Mouse (Mus musculus) NIH3T3 (cell line): ENCODE measurements at regions not wholly inside any gene's neighbourhood (a gene's known extent, or its start where the extent isn't known, plus 50 kb on each side); places are given as distances from the start of the nearest gene placed in this dataset.
"Not testable (repeated sequence)": the region's sequence is repeated elsewhere in the genome, so short reads cannot be mapped to it uniquely, and the experiment has no call there.

Experiments
- DNase-seq: peaks from one replicate; pipeline ENCODE4 v3.0.0-alpha.2; 2012; ENCODE audit warnings: low read depth

DNA sequence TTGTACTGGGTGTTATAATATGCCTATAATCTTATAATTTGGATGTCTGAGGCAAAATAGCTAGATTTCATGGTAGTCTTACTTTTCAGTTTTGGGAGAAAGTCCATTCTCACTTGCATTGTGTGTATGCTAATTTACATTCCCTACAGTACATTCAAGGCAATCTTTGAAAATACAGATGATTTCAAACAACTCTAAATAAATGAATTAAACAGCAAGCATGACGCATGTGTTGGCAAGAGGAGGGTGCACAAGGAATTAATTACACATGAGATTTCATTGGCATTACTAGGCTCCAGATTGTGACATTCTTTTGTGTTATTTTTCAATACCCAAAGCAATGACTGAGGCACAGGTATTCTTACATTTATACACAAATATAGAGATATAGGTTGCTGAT, 495.2 kb upstream of the Cypt12 start:
- no peak for DNase-seq

DNA sequence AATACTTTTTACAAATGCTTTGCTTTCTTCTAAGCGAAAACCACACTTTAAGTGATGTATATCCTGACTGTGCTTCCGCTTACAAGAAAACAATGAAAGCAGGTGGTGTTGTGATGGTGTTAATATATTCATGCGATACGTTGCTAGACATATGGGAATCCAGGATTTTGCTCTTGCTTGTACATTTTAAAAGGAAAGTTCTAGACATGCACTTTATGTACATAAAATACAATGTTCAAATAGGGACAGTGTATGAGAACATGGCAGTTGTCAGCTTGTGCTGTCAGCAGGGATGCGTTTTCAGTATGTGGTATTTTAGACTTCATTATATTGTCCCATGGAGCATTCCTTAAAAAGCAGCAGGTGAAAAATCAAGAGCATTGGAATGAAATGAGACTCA, 487.7 kb upstream of the Cypt12 start:
- no peak for DNase-seq

DNA sequence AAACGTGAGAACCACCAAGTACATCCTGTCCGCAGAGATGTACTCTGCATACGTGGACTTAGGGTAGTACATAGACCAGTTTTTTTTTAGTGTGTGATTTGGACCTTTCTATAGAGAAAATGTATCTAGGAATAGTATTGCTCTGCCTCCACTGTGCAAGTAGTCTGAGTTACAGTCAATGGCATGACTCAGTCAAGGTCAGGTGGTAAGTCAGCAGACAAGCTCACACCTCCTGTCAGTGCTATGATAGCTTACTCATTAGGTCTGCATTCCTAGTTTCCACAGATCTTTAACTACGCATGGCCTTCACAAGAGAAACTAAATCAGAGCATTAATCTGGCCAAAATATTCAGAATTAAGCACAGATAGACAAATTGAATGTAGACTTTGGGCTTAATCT, 486.8 kb upstream of the Cypt12 start:
- peak; percentile 2 for DNase-seq

DNA sequence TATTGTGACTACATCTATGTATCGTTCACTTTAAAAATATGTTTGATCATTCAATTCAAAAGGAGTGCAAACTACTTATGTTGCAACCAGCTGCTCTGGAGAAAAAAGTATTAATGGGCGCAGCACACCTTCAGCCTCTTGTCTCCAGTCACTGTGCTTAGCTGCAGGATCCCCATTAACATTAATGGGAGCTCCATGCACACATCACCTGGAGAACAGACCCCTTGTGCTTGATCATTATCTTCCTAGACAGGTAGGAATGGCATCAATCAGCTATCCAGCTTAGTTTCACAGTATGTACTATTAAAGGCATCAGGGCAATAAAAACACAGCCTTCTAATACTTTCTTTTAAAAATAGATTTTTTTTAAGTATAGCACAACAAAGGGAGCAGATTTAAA, 474.4 kb upstream of the Cypt12 start:
- DNase-seq: no peak

DNA sequence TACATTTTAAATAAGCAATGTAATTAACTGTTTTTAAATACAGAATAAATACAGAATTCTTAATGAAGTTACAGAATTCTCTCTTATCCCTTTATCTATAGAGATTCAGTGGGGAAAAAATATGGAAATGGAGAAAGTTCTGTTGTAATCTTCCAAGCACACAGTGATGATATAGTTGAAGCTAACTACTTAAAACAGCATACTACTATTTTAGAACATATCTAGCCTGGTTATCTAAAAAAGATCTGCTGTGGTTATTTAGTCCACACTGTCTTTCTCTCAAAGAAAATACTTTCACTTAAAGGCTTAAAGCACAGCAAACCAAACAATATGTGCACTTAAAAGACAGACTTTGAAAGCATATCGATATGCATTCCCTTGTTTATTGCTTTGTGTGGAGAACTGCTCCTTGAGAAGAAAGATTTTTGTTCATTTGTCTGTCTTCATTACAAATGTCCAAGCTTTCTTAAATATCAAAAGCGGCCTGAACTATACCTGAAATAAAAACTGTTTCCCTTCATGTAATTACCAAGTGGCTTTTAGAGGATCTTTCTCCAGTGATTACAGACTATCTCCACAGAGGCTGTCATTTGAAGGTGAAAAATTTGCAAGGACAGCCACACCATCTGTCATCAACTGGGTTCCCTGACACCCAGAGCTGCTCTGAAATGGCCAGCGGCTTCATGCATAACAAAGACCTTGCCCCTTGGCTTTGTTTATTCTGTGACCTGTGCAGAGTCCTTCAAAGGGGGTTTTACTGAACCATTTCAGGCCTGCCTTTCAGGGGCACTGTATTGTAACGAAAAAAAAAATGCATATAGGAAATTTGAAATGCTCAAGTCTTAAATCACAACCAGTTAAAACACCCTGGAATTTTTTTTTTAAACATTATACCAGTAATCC, 458.7 kb upstream of the Cypt12 start:
- no peak for DNase-seq

DNA sequence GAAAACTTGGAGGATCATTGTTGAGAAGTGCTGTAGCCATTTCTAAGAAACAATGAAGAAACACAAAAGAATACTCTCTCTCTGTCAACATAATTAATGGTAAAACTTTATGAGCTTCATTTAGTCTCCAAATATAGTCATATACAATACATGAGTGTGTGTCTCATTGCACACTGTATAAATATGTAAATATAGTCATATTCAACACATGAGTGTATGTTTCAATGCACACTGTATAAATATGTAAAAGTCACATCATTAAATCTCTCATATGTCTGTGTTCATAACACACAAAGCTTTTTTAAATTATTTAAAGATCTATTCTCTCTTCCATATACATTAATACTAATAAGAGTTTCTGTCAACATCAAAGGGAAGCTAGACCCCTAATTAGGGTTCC, 457.6 kb upstream of the Cypt12 start:
- no peak for DNase-seq

DNA sequence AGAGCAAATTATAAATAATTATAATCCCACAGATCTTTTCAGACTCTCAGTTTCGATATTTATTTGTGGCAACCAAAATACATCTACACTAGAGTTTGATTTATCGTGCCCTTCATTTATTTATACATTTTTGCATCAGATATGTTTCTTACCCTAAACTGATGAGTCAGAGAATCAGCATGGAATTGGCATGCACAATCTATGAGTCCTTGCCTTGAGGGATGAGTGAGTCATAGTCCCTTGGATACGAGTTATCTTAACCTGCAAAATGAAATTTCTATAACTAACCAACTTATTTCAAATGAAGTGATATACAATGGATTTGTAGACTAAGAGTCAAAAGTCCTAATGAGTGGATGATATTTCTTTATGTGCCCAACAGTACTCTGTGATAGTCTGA, 449.9 kb upstream of the Cypt12 start:
- DNase-seq: peak; percentile 73

DNA sequence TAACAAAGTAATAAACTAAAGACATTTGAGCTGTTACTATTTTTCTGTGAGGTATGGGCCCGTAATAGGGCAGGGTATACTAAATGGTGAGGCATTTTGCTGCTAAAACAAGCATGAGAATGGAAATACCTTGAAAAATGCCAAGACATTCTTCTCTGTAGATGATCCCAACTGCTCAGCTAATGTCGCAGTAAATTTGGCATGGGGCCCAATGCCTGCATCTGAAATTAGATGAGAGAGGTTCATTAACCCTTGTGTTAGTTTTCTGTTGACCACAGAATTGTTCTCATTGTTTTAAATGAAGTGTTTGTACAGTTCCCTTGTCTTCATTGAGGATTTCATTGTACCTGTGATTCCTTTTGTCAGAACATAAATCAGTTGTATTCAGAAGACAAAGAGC, 446.7 kb upstream of the Cypt12 start:
- DNase-seq: no peak

DNA sequence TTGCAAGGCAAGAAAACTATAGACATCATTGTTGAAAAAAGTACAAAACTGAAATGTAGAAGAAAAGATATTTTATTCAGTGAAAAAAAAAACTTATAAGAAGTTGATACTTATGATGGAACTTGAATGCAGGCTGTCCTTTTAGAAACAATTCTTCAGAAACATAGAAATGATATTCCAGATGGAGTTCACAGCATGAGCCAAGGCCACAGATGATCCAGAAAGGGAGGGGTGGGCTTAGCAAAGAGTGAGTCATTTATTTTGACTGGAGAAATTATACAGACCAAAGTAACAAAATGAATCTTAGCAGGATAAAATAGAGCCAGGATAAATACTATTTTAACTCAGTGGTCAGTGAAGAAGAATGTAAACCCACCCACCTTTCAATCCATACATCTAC, 406.9 kb upstream of the Cypt12 start:
- no peak for DNase-seq

DNA sequence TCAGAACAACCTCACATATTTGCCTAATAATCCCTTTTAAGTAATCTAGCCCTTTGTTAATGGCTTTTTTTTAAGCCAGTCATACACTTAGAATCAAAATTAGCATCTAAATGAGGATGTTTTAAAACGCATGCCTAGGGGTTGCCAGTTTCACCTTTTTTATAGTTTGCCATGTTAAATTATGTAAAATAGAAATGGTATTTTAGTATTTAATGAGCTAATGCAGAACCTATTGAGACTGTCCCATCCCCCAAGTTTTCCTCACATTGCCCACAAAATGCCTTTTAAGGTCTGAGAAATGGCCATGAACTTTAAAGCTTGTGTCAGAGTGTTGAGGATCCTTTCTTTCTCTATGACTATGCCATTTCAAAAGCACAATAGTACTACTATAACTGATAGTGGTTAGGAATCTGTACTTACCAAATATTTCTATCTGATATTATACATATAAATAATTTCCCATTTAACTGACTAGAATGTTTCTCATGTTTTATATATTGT, 400.6 kb upstream of the Cypt12 start:
- no peak for DNase-seq

DNA sequence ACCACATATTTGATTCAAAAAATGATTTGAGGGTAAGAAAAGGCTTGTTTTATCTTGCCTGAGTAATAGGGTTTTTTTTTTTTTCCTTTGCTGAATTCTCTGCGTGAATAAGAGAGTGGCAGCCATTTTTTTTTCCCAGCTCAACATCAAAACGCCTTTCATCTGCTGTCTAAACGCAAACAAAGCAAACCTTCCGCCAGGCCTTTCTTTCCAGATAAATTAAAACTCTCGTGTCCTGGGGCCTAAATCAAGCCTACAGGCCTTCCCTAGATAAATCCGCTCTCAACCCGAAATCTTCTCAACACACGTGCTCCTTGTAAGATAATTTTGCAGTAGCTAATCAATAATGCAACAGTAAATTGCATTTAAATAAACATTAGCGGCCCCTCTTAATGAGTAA, 365.7 kb upstream of the Cypt12 start:
- no peak for DNase-seq

DNA sequence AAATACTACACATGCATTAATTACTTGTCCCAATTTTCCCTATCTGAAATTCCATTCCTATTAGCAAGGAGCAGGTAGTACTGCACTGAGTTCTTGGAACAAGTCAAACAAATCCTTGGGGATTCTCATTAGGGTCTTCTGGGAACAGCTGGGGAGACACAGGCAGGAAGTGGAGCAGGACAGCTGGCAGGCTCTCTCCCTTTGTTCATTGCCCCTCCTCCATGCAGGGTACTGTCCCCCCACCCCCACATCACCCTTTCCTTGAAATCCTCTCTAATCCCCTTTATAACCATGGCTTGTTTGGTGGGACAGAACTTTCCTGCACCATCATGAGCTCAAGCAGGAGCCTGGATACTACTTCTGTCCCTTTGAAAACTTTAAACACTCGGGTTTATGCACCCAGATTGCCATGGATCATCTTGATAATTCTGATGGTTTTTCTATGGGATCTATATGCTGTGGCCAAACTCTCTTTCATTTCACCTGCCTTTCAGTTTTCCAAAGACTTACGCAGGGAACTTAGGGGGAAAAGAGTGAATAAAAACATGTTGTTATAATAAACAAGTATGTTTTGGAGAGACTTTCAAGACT, 358.2 kb upstream of the Cypt12 start:
- DNase-seq: no peak

DNA sequence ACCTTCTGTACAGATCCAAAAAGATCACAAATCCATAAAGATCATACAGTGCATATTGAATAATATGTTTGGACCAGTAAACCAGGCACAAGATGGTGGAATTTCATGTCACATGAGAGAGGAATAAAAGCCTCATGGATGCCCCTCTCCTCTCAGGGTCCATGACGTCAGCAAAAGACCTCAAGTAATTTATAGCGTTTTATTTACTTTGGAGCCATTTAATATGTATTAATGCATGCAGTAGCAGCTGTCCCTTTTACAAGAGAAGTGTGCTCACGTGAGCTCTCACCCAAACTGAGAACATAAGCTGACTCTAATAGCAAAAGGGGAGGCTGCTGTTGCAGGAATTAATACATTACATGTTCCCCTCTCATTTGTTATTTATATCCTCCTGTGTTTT, 355.7 kb upstream of the Cypt12 start:
- DNase-seq: no peak

DNA sequence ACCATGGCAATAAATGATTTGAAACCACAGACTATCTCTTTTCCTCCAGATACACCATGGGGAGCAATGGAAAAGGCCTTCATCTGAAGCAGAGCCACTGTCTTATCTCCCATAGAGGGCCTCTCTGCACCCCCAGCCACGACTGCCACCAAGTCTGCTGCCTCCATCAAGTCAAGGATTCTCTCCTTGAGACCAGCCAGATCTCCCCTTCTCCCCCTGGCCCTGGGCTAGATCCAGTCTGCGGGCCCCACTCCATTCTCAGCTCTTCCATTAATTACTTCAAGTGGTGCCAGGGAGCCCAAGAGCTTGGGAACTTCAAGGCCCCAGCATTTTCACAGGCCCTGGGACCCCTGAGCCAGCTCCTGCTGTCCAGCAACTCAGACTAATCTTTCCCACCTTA, 351.8 kb upstream of the Cypt12 start:
- DNase-seq: no peak

DNA sequence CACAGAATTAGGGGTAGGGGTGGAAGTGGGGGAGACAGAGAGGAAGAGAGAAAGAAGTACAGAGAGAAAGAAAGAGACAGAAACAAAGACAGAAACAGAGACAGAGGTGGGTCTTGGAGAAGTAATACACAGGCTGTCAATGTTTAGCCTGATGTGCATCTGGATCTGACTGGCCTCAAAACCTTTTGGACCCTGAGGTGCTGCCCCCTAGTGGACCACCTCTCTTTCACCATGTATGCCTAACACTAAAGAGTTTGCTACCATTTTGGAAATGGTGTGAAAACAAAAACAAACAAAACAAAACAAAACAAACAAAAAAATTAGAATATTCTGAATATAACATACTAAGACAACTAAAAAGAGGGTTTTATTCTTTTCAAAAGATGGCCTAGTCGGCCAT, 334.7 kb upstream of the Cypt12 start:
- peak; percentile 9 for DNase-seq

DNA sequence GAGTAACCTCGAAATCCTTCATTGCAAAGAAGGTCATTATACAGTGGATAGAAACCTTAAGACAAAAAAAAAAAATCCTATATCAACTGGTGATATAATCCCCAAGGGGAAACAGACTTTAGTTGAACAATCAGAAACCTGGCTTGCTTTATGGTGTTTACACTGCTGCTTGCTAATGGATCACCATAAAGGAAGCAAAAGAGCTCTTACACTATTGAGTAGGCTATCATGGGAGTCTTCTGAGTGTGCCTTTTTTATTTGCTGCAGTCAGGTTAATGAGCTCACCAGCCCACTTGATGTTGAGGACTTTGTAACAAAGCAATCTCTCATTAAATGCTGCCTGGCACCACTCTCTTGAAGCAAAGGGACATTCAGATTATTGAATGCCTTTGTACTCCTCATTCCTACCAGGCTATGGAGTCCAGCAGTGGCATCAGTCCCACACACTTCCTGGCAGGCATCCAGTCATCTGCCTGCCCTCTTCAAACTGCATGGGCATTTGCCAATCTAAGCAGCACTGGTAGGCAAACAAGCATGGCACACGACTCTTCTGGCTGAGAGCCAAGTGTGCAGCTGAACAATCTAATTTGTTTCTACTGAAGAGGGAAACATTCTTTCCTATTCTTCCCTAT, 331.7 kb upstream of the Cypt12 start:
- DNase-seq: peak; percentile 2

DNA sequence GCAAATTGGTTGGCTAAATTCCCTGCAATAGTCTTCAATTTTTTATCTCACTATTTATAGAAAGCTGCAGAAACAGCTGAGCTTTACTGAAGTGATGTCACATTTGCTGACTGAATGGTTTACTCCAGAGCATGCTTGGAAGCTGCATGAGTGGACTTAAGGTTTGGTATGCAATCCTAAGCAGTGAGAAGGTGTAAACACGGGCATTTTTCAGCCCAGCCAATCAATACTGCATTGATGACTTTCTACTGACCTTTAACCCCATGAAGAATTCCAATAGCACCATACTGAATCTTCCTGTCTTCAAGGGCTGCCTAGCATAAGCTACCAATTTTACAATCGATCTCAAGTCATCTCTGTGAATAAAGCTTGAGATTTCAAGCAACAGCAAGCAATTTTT, 328.7 kb upstream of the Cypt12 start:
- no peak for DNase-seq

DNA sequence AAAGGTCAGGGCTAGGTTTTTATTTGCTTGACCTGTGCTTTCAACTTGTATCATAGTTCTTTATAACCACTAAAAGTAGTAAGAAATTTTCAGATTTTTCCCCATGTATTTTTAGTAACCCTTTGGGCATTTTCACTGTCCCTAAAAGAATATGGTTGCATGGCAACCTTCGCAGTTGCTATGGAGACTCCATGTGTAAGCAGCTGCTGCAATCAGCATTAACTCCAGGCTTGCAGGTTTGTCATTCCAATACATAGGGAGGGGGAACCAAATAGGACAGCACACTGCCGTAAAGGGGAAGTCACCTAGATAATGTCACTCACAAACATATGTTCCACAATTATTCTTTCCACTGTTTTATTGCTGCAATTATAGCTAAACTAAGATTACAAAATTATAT, 328.3 kb upstream of the Cypt12 start:
- DNase-seq: no peak

DNA sequence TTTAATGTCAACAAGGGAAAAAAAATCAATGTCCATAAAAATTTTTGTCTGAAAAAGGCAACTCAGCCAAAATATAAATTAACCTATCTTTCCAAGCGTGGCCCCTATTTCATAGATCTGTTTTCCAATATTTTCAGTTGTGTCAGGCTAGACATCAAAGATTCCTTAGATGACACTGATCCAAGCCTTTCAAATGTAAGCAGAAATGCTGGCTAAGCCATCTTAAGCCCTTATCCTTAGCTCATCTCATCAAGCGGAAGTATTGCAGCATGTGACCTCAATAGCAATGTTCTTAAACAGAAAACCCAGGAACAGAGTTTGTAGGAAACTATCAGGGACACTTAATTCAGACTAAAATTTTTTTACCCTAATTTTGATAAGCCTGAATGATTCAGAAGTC, 327.8 kb upstream of the Cypt12 start:
- no peak for DNase-seq

DNA sequence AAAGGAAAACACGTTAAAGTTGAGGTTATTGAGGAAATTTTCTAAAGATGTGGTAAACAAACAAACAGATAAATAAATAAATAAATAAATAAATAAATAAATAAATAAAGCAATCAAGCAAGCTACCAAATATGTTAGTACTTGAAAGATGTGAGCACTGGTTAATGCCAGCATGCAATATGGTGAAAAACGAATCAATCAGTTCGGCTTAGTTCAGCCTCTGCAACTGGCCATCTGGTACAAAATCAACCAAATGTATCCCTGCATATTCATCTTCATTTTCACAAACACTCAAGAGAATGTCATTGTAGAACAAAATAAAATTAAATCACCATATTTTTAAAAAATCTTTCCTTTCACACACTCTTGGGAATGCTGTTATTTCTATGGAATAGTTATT, 315.7 kb upstream of the Cypt12 start:
- DNase-seq: no peak

DNA sequence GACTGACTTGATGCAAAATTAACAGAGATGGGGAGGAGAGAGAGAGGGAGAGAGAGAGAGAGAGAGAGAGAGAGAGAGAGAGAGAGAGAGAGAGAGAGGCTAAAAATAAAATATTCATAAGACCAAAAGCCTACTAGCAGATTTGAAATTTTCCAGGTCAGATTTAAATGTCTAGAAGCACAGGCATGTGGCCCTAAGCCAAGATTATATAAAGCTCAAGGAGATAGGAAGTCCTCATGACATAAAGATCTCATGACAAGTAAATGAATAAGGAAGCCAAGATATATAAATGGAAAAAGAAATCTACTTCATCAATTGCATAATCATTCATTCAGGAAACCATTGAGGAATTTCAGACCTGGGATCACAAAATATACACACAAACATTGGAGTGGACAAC, 311.9 kb upstream of the Cypt12 start:
- no peak for DNase-seq

DNA sequence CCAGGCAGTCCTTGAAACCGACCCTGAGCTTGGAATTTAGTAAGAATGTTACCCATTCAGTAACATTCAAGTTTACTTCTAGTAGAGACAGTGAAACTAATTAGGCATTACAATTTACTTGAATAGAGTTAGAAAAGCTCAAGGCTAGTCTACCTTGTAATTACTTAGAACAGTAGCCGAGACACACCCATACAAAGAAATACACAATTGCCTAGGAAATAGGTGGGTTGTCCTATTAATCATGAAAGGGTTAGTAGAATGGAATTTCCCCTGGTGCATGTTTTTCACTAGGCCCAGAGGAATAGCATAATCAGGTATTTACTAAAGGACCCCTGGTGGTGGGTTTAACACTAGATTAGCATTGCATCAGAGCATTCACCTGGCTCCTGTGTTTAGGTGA, 288.2 kb upstream of the Cypt12 start:
- DNase-seq: not testable (repeated sequence)

DNA sequence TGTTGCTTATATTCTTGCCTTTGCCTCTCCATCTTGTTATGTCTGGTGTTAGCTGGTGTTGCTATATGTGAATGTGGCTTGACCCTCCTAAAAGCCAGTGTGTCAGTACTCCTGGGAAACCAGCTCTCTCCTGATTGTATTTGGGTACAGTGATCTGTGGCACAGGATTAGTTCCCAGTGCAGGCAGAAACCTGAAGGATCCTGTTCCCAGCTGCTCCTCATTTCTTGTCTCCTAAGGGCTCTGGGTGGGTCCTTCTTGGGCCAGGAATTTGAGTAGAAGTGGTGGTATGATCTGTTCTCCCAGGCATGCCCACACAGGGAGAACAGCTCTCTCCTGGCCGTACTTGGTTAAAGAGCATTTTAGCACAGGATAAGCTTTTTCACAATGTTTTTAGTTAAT, 286.2 kb upstream of the Cypt12 start:
- DNase-seq: no peak
